Mouse (Mus musculus): Measurements from ENCODE around the gene Slc22a26. TPM values are rescaled to one million over a fixed set of nuclear protein-coding genes. Genes with fewer than 3 reads are reported as not detected.

Slc22a26 gene
- polyA plus RNA-seq (2015; fragmentation: Illumina TruSeq; extraction: RNeasy Lipid Tissue Mini Kit (QIAGEN cat#74804); ENCODE audit: insufficient read depth, low read depth, low replicate concordance) = not detected

GRCm38 (mm10) chr19:7802571-7802970, at the start of gene Slc22a26:
Gene Slc22a26, minus strand, starts transcription at chr19:7802667.

Other genes starting within 250 kb of the Slc22a26 start
- gene Pla2g16, start 245.2 kb downstream of the Slc22a26 start, polyA plus RNA-seq (2015; fragmentation: Illumina TruSeq; extraction: RNeasy Lipid Tissue Mini Kit (QIAGEN cat#74804); ENCODE audit: insufficient read depth, low read depth, low replicate concordance) = 7.2 TPM
- gene Lgals12, start 195.5 kb downstream of the Slc22a26 start, polyA plus RNA-seq (2015; fragmentation: Illumina TruSeq; extraction: RNeasy Lipid Tissue Mini Kit (QIAGEN cat#74804); ENCODE audit: insufficient read depth, low read depth, low replicate concordance) = 6.9 TPM
- gene Hrasls5, start 190.1 kb downstream of the Slc22a26 start, polyA plus RNA-seq (2015; fragmentation: Illumina TruSeq; extraction: RNeasy Lipid Tissue Mini Kit (QIAGEN cat#74804); ENCODE audit: insufficient read depth, low read depth, low replicate concordance) = not detected
- not detected for gene Slc22a19, start 91.4 kb downstream of the Slc22a26 start, polyA plus RNA-seq (2015; fragmentation: Illumina TruSeq; extraction: RNeasy Lipid Tissue Mini Kit (QIAGEN cat#74804); ENCODE audit: insufficient read depth, low read depth, low replicate concordance)
- not detected for gene Slc22a27, start 163.4 kb upstream of the Slc22a26 start, polyA plus RNA-seq (2015; fragmentation: Illumina TruSeq; extraction: RNeasy Lipid Tissue Mini Kit (QIAGEN cat#74804); ENCODE audit: insufficient read depth, low read depth, low replicate concordance)